Mouse (Mus musculus): ENCODE results near the gene Aox4. TPM values are rescaled to one million over a fixed set of nuclear protein-coding genes. Genes with fewer than 3 reads are reported as not detected.

The Aox4 gene
- polyA plus RNA-seq (2015; fragmentation: Nextera tagmentation; extraction: Ambion mirVana) = 0.91 and 1.2 TPM in 2 replicates

DNA sequence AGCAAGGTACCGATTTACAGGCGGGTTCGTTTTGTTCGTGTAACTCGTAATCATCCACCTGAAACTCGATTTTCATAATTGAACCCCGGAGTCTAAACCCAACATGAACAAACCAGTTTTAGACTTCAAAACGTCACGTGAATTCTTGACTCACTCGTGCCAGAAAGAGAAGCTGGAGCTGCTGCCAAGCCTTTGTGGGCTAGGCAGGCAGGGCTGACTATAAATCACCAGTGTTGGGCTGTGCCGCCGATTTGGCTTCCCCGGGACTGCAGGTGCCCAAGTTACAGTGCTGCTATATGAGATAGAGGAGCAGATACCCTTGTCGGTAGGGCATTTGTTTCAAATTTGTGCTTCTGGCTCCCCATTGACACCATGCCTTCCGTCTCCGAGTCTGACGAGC lies at the start of gene Aox4:
Gene Aox4, plus strand, starts transcription at position 195 of the 400 bp plus-strand sequence.
- DNase-seq (ENCODE audit: low spot score) = no peak

DNA sequence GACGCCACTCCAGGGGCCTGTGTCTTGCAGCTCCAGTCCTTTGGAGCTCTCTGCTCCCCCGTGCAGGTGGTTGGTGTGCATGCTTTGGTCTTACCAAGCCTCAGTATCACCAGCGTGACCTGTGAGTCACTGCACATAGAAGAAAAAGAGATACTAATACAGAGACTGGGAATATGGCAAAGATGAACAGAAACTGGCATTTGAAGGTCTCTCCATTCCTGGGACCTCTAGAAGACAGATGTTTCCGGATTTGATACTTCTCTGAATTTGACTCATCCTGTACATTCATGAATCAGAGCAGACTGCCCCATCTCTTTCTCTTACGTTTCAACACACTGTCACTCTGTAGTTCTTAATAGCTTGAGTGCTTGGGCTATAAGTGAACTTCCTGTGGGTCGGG lies 40.3 kb upstream of the Aox4 start:
- DNase-seq (ENCODE audit: low spot score) = no peak

DNA sequence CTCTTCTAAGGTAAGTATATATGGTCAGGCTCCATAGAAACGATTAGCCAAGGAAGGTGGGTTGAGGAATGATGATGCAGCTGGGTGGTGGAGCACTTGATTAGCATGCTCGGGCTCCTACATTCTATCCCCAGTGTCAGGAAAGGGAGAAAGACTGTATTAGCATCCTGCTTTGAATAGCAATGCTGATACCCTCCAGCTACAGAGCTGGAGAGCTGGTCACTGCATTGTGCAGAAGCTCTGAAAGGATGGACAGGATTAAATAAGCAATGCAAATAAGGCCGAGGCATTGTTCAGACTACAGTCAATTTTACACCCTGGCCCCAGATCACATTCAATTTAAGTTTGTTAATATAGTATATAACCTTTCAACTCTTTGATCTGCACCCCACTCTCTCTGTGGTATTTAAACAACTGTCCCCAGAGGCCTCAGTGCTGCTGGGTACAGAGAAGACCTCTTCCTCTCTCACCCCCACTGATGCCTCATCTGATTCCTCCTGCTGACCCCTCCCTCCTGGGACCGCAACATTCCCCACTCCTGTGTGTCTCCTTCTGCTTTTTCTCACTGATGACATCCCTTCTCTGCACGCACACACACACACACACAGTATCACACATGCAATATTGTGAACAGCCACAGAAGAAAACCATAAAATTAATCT lies 21.6 kb upstream of the Aox4 start:
- DNase-seq (ENCODE audit: low spot score) = no peak

DNA sequence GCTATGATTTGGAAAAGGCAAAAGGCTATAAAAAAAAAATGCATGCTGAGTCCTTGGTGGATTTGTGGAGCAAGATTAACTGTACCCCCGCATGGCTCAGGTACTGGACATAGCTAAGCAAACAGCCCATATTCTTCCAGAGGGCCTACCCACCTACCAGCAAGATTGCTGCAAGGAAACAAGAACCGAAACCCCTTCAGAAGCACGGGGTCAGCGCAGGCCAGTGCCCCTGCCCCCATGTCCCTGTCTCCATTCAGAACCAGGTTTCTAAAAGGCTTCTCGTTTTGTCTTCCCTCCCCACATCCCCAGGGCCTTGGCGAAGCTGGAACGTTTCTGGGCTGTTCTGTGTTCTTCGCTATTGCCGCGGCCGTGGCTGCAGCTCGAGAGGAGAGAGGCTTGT lies 15.9 kb upstream of the Aox4 start:
- no peak for DNase-seq (ENCODE audit: low spot score)

DNA sequence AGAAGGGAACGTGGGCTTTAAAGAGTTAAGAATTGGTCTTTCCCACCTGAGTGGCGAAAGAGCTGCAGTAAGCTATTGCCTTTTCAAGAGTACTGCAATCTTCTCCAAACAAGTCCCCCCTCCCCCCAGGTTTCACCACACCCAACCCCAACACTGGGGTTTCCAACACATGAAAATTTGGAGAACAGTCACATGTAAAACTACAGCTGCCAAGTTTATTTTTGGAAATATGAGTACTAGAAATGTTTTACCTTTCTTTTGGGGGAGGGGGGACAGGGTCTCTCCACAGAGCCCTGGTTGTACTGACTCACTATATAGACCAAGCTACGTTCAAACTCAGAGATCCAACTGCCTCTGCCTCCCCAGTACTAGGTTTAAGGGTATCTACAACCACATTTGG lies 15.2 kb upstream of the Aox4 start:
- no peak for DNase-seq (ENCODE audit: low spot score)

DNA sequence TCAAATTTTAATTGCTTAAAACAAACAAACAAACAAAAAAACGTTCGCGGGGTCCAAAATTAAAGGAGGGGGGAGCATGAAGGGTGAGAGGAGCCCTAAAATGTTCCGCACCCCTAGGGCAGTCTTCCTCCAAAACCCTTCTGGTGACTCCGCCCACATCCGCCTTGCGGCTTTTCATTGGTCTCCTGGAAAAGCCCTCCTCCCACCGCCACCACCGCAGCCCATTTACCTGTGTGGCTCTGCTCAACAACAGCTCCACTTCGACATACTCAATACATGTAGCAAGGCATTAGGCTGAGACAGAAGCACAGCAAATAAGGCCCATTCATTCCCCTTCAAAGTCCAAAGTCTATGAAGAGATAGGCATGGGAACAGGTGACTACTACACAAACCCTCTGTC lies 14.7 kb upstream of the Aox4 start:
- peak; percentile 68 for DNase-seq (ENCODE audit: low spot score)

DNA sequence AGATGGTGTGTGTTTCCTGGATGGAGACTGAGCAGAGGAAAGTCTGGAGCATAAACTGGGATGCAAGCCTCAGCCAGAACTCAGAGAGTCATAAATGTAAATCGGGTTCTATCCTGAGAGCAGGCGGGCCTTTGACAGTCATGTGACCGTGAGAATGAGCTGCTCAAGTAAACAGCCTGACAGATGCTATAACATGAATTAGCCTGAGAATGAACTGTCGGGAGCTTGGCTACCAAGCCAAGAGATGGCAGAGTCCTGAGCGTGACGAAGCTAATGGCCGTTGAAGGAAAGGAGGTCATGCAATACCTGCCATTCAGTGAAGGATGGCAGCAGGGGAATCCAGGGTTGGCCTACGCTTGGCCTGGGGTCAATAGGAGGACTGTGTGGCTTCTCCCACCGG lies 13.2 kb upstream of the Aox4 start:
- DNase-seq (ENCODE audit: low spot score) = no peak

DNA sequence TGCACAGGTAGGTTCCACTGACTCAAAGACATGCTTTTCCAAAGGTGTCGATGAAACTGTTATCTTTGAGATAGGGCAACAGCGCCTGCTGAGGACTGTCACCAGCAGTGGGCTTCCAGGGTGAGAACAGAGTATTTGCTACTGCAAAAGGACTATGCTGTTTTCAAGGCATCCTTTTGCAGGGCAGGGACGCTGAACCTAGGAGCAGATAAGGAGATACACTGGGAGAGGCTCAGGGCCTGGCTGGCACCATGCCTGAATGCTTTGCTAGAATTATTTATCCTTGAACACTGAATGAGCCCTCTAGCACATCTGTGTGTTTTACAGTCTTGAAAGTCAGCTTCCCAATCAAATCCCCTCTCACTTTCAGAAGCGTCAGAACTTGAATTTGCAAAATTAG lies 11.8 kb upstream of the Aox4 start:
- no peak for DNase-seq (ENCODE audit: low spot score)

DNA sequence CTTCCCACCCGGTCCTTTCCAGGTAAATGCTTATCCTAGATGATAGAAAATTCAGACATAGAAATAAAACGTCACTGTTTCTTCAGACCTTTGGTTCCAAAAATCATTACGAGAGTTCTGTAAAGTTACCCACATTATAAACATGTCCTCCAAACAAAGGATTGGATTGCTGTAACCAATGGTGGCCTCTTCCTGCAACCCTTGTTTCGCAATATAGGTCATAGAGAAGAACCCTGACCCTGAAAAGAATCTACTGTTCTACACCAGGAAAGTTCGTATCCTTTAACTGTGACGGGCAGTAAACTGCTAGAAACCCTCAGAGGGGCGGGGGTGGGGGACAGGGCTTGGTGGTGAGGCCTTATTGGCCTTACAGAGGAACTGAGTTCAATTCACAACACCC lies 2.6 kb downstream of the Aox4 start:
- no peak for DNase-seq (ENCODE audit: low spot score)

DNA sequence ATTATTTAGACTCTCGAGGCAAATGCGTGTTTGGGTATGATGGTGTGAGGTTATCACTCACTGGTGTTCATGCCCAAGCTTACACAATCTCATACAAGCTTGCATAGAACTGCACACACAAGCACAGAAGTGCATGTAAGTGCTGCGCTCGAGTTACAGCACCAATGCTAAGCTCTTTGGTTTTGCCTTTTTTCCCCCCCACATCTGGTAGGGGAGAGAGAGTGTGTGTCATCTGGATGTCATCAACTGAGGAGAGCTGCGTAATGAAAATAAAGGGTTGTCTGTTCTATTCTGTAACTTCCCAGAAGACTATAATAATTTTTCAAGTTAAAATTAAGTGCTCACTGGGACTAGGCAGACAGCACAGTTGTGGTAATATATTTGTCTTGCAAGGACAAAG lies 3.6 kb downstream of the Aox4 start:
- DNase-seq (ENCODE audit: low spot score) = no peak

DNA sequence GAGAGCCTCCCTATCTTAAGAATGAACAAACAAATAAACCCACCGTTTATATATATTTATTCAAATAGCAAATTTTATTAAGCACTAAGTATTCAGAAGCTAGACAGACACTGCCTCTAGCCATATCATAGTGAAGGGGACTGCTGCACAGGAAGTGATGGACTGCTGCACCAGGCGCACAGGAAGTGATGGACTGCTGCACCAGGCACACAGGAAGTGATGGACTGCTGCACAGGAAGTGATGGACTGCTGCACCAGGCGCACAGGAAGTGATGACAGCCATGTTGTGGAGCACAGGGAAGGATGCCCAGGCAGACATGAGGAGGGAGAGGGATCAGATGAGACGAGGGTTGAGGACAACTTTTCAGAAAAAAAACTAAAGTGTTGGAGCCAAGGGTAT lies 5.2 kb downstream of the Aox4 start:
- DNase-seq (ENCODE audit: low spot score) = no peak

DNA sequence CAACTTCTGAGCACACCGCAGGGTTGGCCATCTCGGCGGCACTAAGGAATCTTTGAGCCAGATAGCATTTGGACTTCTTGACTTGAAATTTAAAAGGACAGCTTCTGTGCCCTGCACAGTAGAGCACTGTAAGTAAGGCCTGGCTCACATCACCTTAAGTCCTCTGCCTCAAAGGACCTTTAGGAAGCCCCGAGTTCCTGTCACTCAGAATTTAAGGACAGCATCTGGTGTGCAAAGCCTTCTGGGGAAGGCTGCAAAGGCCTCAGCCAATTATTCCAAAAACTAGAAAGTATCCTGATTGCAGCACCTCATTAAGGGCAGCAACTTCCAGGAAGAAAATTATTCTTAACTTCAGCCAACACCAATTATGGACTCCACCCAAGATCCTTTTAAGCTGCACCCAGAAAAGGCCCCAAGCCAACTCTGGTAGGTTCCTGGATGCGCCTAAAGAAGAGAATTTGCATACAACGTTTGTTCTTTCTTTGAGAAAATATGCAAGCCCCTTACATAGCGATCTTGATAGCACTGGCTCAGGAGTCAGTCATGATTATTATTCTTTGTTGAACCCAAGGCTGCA lies 5.8 kb downstream of the Aox4 start:
- no peak for DNase-seq (ENCODE audit: low spot score)

DNA sequence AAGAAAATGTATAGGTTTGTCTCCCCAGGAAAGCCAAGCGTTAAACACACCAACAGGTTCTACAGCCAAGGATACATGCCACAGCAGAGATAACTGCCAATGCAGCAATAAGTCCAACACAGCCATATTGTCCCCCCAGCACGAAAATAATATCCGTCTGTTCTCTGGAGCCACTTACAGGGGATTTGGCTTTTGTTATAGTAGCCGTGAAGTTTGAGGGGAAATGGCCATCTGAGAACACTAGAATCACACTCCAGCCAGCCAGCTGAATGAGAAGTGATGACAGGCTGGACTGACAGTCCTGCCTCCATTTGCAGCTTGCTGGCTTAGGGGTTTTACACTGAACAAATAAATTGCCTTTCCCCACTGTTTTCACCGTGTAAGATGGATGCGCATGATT lies 10.9 kb downstream of the Aox4 start:
- DNase-seq (ENCODE audit: low spot score) = no peak

DNA sequence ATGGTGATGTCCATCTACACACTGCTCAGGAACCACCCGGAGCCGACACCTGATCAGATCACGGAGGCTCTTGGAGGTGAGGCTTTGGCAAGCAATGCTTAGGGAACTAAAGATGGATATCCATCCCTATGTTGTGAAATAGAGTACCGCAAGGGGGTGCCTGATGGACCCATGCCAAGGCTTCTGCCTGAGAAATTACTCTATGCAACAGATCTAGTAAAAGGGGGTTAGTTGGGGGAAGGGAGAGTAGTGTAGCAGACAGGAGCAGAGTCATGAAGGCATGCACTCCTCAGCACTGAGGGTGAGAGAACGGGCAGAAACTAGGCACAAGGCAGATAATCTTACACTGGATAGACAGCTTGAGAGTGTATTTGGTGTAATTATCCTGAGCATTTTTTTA lies 11.7 kb downstream of the Aox4 start:
- no peak for DNase-seq (ENCODE audit: low spot score)

DNA sequence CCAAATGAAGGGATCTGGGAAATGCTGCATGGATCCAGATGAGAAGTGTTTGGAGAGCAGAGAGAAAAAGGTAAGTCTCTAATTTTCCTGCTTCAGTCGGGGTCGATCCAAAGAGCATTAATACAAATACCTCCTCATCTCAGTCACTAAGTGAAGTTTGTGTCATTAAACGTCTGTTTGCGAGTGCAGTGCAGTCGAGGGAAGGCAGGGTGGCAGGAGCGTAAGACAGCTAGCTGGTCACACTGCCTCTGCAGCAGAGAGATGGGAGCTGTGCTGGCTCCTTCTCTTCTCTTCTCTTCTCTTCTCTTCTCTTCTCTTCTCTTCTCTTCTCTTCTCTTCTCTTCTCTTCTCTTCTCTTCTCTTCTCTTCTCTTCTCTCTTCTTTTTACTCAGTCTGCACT lies 17.9 kb downstream of the Aox4 start:
- no peak for DNase-seq (ENCODE audit: low spot score)

DNA sequence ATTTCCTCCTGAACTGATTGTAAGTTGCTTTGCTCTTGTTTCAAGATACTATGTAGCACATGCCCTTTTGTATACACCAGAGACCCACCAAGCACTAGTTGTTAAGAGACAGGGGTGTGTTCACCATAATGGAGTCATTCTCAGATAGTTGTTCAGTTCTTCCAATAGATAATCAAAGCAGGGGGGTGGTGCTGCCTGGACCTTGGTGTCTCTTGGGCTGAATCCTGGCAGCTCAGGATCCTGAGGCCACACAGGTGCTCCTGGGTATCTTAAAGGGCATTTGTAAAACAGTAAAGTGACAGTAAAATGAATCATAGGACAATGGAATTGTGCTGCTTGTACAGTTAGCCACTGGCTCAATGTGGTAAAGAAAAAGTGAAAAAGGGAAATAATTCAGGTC lies 18.7 kb downstream of the Aox4 start:
- no peak for DNase-seq (ENCODE audit: low spot score)

DNA sequence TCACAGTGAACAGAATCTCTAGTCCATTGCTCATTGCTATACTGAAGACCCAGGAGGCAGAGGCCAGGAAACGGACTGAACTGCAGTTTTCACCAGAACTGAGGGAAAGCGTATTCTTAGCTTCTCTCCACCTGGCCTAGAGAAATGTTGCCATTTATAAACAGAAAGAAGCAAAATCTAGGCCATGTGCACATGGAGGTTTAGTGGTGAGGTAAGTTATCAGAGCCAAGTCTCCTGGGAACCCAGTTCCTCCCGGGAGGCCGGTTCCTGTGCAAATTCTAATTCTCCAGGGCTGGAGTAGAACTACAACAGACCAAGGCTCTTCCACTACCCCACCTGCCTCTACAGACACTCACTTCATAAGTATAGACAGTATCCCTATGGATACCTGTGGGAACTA lies 19.6 kb downstream of the Aox4 start:
- no peak for DNase-seq (ENCODE audit: low spot score)

DNA sequence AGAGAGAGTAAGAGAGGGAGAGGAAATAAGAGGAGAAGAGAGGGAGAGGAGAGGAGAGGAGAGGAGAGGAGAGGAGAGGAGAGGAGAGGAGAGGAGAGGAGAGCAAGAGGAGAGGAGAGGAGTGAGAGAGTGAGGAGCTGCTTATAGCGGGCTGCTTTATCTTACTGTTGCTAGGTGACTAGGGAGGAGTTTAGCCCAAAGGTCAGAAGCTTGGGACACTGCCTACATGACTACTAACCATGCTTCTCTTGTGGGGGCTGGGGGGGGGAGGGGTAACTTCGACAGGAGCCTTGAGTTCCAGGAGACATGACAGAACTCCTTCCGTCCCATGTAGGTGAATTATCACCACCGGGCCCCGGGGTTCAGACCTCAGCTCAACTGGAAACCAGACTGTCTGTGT lies 20.3 kb downstream of the Aox4 start:
- no peak for DNase-seq (ENCODE audit: low spot score)

DNA sequence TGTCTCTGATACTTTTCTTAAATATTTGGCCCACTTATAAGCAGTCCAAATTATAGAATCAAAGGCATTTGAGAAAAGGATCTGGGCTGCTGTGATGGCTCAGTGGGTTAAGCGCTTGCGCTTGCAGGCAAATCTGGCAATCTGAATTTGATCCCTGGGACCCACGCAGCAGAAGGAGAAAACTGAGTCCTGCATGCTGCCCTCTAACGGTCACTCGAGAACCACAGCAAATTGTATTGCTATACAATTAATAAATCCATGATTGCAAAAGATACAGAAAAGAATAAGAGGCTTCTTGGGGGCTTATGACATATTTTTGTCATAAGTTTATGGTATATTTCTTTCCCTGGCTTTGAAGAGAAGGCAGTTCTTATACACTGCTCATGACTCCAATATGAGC lies 25.2 kb downstream of the Aox4 start:
- DNase-seq (ENCODE audit: low spot score) = no peak

DNA sequence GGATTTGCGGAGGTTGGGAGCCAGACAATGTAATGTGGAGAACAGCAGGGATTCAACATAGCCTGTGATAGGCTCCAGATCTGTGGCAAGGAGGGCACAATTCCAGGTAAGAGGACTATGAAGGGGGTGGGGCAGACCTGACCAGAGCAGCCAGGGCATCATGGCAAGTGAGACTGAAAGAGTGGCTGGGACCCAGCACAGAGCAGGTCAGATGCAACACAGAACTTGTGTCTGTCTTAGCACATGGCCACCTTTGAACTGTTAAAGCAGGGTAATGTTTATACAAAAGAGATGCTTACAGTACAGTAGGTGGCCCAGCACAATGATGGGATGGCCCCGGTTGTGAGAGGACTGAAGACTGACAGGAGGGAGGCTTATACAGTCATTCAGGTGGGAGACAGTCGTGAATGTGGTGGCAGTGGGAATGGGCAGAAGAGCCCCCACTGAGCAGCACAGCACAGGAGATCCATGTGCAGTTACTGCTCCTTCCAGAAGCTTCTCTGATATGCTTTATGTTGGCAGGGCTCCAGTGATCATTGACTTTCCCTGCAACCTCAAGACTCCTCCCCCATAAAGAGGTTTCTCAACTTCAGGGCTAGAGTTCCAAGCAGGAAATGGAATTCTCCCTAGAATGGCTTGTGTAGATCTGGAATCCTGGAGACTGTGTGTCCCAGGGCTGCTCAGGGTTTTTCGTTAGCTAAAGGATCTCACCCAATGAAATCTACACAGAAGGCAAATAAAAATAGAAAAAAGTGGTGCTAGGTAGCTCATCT lies 27.5 kb downstream of the Aox4 start:
- DNase-seq (ENCODE audit: low spot score) = no peak

DNA sequence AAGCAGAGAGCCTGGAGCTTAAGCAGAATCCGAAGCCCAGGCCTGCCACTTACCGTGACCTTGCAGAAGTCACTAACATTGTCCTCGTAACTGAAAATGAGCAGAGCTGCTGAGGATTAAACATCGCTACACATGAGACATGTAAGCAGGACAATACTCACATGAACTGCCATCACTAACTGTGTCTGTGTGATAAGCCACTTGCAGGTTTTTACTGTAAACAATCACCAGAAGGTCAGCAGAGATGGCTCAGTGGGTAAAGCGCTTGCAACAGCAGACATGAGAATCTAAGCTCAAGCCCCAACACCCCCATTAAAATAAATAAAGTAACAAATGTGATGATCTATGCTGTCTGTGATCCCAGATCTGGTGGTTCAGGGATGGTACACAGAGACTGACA lies 28.2 kb downstream of the Aox4 start:
- DNase-seq (ENCODE audit: low spot score) = no peak

DNA sequence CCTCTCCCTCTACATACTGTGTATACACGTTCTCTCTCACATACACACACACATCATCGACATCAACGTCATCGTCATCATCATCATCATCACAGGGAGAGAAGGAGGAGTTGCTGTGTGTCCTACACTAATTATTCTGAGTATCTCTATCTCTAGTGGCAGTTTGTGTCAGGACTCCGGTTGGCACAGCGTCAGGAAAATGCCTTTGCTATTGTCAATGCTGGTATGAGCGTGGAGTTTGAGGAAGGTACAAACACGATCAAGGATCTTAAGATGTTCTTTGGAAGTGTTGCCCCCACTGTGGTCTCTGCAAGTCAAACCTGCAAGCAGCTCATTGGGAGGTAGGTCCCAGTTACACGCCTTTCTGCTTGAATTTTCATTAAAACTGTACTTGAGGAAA lies 28.8 kb downstream of the Aox4 start:
- DNase-seq (ENCODE audit: low spot score) = no peak

DNA sequence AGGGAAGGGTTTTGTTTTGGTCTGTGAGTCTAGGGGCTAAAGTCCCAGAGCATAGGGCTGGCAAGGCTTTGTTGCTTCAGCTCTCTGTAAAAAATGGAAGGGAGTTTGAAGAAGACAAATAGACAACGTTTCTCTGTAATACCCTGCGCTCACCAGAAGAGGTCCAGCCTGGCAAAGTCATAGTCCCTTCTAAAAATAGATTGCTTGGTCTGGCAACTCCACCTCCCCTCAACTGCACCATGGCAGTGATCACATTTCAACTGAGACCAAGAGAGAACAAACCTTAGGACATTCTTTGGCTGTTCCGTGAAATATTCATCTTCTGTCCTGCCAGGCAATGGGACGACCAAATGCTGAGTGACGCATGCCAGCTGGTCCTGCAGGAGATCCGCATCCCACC lies 30.1 kb downstream of the Aox4 start:
- DNase-seq (ENCODE audit: low spot score) = peak; percentile 3

Measured in thymus, postnatal 0 days (tissue).